Mouse (Mus musculus) heart, postnatal 0 days (tissue): ENCODE results near the gene Secisbp2. TPM values are rescaled to one million over a fixed set of nuclear protein-coding genes. Genes with fewer than 3 reads are reported as not detected.
"Not testable (repeated sequence)": the region's sequence is repeated elsewhere in the genome, so short reads cannot be mapped to it uniquely, and the experiment has no call there.

Experiments
- ATAC-seq: fragments of 200-750 bp; cut with Nextera tagmentation; 2 replicates; pipeline ENCODE4 v1.8.0; 2017; ENCODE audit warnings: low read depth, moderate number of reproducible peaks, moderate library complexity; ENCODE audit not compliant: insufficient read depth
- DNase-seq: peaks from one replicate; pipeline ENCODE4 v3.0.0-alpha.2; 2016; ENCODE audit warnings: low spot score
- H3K27ac ChIP-seq: fragments of 300-500 bp; sonication (generic); 2 replicates; pipeline ENCODE4 v1.5.1; 2014; ENCODE audit warnings: low read depth, mild to moderate bottlenecking
- H3K27me3 ChIP-seq: fragments of 300-500 bp; sonication (generic); 2 replicates; pipeline ENCODE4 v1.6.1; 2014; ENCODE audit warnings: low read length, mixed read lengths; ENCODE audit not compliant: control insufficient read depth, insufficient read depth
- H3K36me3 ChIP-seq: fragments of 300-500 bp; sonication (generic); replicated peaks from 2 replicates; pipeline ENCODE4 v1.6.1; 2014; ENCODE audit warnings: low read length, mixed read lengths; ENCODE audit not compliant: control insufficient read depth, insufficient read depth
- H3K4me1 ChIP-seq: fragments of 300-500 bp; sonication (generic); 2 replicates; pipeline ENCODE4 v1.6.1; 2014; ENCODE audit warnings: antibody characterized with exemption; ENCODE audit not compliant: control insufficient read depth, insufficient read depth
- H3K4me2 ChIP-seq: fragments of 300-500 bp; sonication (generic); 2 replicates; pipeline ENCODE4 v1.6.1; 2014; ENCODE audit warnings: low read depth, mild to moderate bottlenecking, low read length, moderate library complexity
- H3K4me3 ChIP-seq: fragments of 300-500 bp; sonication (generic); 2 replicates; pipeline ENCODE4 v1.5.1; 2014; ENCODE audit warnings: low read depth, low read length
- H3K9ac ChIP-seq: fragments of 300-500 bp; sonication (generic); replicated peaks from 2 replicates; pipeline ENCODE4 v1.6.1; 2014; ENCODE audit warnings: low read depth, low read length, mixed read lengths
- H3K9me3 ChIP-seq: fragments of 300-500 bp; sonication (generic); replicated peaks from 2 replicates; pipeline ENCODE4 v1.6.1; 2016; ENCODE audit warnings: low read length; ENCODE audit not compliant: control insufficient read depth
- CTCF ChIP-seq: IDR thresholded peaks from 2 replicates; pipeline ENCODE4 v1.5.1; 2016; ENCODE audit warnings: antibody characterized with exemption, control low read depth, low read depth
- EP300 ChIP-seq: IDR thresholded peaks from 2 replicates; pipeline ENCODE4 v1.6.1; 2016; ENCODE audit warnings: antibody characterized with exemption, low read depth
- WGBS: fragments of 180-500 bp; shearing (Covaris S2); extraction: QIAGEN DNeasy Blood & Tissue Kit; methylation state at CpG from one replicate; pipeline ENCODE4 v1.1.7; 2014; 5-methylcytosine and 5-hydroxymethylcytosine counted together
- polyA plus RNA-seq: library from polyadenylated mRNA; unstranded; fragments of >200 nt; fragmentation: Nextera tagmentation; extraction: Ambion mirVana; gene quantifications from 2 replicates; pipeline ENCODE4 v1.2.1, GENCODE M21; 2015
- total RNA-seq: library from RNA; depleted of rRNA; stranded (reverse); fragments of >200 nt; gene quantifications from 2 replicates; pipeline ENCODE4 v1.2.3, GENCODE M21; 2014; ENCODE audit warnings: low replicate concordance

Gene Secisbp2
- total and polyA plus RNA-seq, 2 experiments from 2014 or later, result 27.7 to 29.8 TPM

GRCm38 (mm10) chr13:51658094-51658493, 6.6 kb downstream of the Secisbp2 start:
- Histone ChIP-seq H3K36me3 (peaks cover 95% of the 10 kb centered on the region), H3K27me3 (no peaks in the 10 kb centered on the region), H3K4me2 (no peak overlapping the region), H3K27ac (no peak overlapping the region), H3K9me3 (no peaks in the 10 kb centered on the region), H3K4me3 (no peak overlapping the region), H3K9ac (no peak overlapping the region), H3K4me1 (no peaks in the 10 kb centered on the region)
- TF ChIP-seq CTCF (no peak), EP300 (no peak)
- ATAC-seq (no peak), DNase-seq (no peak)
- WGBS, result 93% methylated on average over 3 of the region's 3 CpGs

DNA sequence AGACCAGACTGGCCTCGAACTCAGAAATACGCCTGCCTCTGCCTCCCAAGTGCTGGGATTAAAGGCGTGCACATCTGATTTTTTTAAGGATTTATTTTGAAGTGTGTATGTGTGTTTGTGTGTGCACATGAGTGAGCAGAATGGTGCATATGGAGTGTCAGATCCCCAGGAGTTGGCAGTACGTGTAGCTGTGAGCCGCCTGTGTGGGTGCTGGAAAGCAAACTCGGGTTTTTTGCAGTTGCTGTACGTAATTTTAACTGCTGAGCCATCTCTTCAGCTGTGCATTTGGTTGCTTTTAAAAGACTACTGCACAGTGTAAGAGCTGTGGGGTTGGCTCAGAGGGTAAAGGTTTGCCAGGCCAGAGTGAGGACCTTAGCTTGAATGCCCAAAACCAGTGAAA, 8.1 kb downstream of the Secisbp2 start:
- DNase-seq (no peak), ATAC-seq (no peak)
- Histone ChIP-seq H3K27me3 (no peaks in the 10 kb centered on the region), H3K36me3 (peaks cover 96% of the 10 kb centered on the region), H3K4me2 (no peak overlapping the region), H3K4me1 (no peaks in the 10 kb centered on the region), H3K4me3 (no peak overlapping the region), H3K9ac (no peak overlapping the region), H3K9me3 (no peaks in the 10 kb centered on the region), H3K27ac (no peak overlapping the region)
- TF ChIP-seq CTCF, result no peak
- no peak for TF ChIP-seq EP300
- WGBS, result 94% methylated on average over 7 of the region's 7 CpGs

- no peak overlapping the region for H3K9ac ChIP-seq
- no peak for ATAC-seq
- H3K4me1 ChIP-seq, result no peaks in the 10 kb centered on the region
- no peak overlapping the region for H3K4me3 ChIP-seq
- no peak overlapping the region for H3K4me2 ChIP-seq
- H3K9me3 ChIP-seq, result no peaks in the 10 kb centered on the region
- DNase-seq, result no peak
- no peaks in the 10 kb centered on the region for H3K27me3 ChIP-seq
- peaks cover 89% of the 10 kb centered on the region for H3K36me3 ChIP-seq
- H3K27ac ChIP-seq, result no peak overlapping the region
- TF ChIP-seq CTCF (no peak), EP300 (no peak)
- WGBS, result 88% methylated on average over 2 of the region's 2 CpGs
Observed at GRCm38 (mm10) chr13:51663561-51663960, 12.1 kb downstream of the Secisbp2 start.

DNA sequence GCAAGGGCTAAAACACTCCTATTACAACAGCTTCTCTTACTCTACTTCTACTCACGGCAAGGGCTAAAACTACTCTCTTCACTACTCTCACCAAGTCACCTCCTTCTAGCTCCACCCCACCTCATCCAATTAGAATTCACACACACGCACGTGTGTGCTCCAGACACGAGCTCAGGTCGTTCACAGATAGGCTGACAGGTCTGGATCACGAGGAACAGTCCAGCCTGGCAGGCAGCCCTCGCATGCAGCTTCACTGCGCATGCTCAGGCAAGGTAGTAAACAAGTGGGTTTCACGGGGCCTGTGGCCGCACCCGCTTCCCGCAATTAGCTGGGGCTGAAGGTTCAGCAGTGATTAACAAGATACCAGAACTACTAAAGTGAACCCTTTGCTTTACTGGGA, 16.7 kb downstream of the Secisbp2 start:
- peak; percentile 49; the same call in 1 of the 2 replicates for ATAC-seq

DNA sequence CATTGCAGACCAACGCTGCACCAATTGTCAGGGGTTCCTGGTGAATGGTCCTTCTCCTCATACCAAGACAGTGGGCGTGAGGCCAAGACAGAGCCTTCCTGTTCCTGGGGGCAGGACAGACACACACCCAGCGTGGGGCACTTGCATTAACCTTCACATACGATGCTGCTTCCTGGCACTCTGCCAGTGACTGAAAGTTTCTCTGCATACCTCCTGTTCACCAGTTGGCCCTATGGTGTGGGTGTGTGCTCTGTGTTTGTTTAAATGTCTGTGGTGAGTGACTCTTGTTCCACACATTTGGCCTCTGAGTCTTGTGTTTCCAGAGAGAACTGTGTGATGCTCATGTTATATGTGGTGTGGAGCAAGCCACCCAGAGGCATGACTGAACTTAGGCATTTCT, 25.1 kb downstream of the Secisbp2 start:
- Histone ChIP-seq H3K4me1 (no peaks in the 10 kb centered on the region), H3K4me3 (no peak overlapping the region), H3K9ac (no peak overlapping the region), H3K36me3 (peaks cover 85% of the 10 kb centered on the region), H3K9me3 (no peaks in the 10 kb centered on the region), H3K4me2 (no peak overlapping the region), H3K27me3 (no peaks in the 10 kb centered on the region), H3K27ac (no peak overlapping the region)
- WGBS, result 43% methylated on average over 4 of the region's 4 CpGs
- TF ChIP-seq CTCF (no peak), EP300 (no peak)
- no peak for ATAC-seq
- DNase-seq, result no peak

More for the DNA sequence above, 16.7 kb downstream of the Secisbp2 start:
- not testable (repeated sequence) for H3K9me3 ChIP-seq, H3K27me3 ChIP-seq, H3K9ac ChIP-seq, H3K4me1 ChIP-seq, H3K4me3 ChIP-seq, H3K27ac ChIP-seq, H3K4me2 ChIP-seq, DNase-seq
- H3K36me3 ChIP-seq, result peaks cover 70% of the 10 kb centered on the region
- WGBS, result 80% methylated on average over 12 of the region's 12 CpGs

DNA sequence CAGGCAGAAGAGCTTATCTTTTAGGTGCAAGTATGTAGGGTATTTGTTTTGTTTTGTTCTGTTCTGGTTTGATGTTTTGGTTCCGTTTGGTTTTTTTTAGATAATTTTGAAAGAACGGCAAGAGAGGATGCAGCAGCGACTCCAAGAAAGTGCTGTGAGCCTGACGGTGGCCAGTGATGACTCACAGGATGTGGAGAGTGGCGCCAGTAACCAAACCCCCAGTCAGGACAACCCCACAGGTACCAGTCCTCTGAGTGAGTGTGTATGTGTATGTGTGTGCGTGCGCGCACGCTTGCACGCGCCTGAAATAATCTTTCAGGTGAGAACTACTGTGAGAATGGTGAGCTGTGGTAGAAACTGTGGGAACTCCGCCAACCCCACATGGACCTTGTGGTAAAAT, 25.5 kb downstream of the Secisbp2 start:
- no peaks in the 10 kb centered on the region for H3K9me3 ChIP-seq
- no peak overlapping the region for H3K9ac ChIP-seq
- peaks cover 86% of the 10 kb centered on the region for H3K36me3 ChIP-seq
- 85% methylated on average over 12 of the region's 12 CpGs for WGBS
- no peak for TF ChIP-seq EP300
- no peak for TF ChIP-seq CTCF
- no peak for ATAC-seq
- H3K27ac ChIP-seq, result no peak overlapping the region
- no peaks in the 10 kb centered on the region for H3K27me3 ChIP-seq
- DNase-seq, result no peak
- H3K4me2 ChIP-seq, result no peak overlapping the region
- H3K4me1 ChIP-seq, result no peaks in the 10 kb centered on the region
- H3K4me3 ChIP-seq, result no peak overlapping the region
